Mouse (Mus musculus) midbrain, embryonic 12.5 days (tissue): ENCODE data around the gene Gspt2. TPM values are rescaled to one million over a fixed set of nuclear protein-coding genes. Genes with fewer than 3 reads are reported as not detected.
"Not testable (repeated sequence)": the region's sequence is repeated elsewhere in the genome, so short reads cannot be mapped to it uniquely, and the experiment has no call there.

Source experiments
- ATAC-seq: fragments of 200-750 bp; cut with Nextera tagmentation; 2 replicates; pipeline ENCODE4 v1.8.0; 2017; ENCODE audit warnings: low read depth, moderate TSS enrichment, moderate library complexity; ENCODE audit not compliant: low FRiP score
- H3K27ac ChIP-seq: fragments of 300-500 bp; sonication (generic); replicated peaks from 2 replicates; pipeline ENCODE4 v1.5.1; 2016; ENCODE audit warnings: mild to moderate bottlenecking
- H3K27me3 ChIP-seq: fragments of 300-500 bp; sonication (generic); 2 replicates; pipeline ENCODE4 v1.6.1; 2016; ENCODE audit warnings: mild to moderate bottlenecking
- H3K36me3 ChIP-seq: fragments of 300-500 bp; sonication (generic); 2 replicates; pipeline ENCODE4 v1.6.1; 2016
- H3K4me1 ChIP-seq: fragments of 300-500 bp; sonication (generic); 2 replicates; pipeline ENCODE4 v1.6.1; 2016
- H3K4me2 ChIP-seq: fragments of 300-500 bp; sonication (generic); replicated peaks from 2 replicates; pipeline ENCODE4 v1.6.1; 2016; ENCODE audit warnings: mild to moderate bottlenecking, moderate library complexity
- H3K4me3 ChIP-seq: fragments of 300-500 bp; sonication (generic); 2 replicates; pipeline ENCODE4 v1.5.1; 2016; ENCODE audit warnings: mild to moderate bottlenecking
- H3K9ac ChIP-seq: fragments of 300-500 bp; sonication (generic); replicated peaks from 2 replicates; pipeline ENCODE4 v1.6.1; 2016; ENCODE audit warnings: mild to moderate bottlenecking, moderate library complexity
- H3K9me3 ChIP-seq: fragments of 300-500 bp; sonication (generic); 2 replicates; pipeline ENCODE4 v1.6.1; 2016; ENCODE audit warnings: mild to moderate bottlenecking
- WGBS: fragments of 180-500 bp; shearing (Covaris S2); methylation state at CpG from one replicate; pipeline ENCODE4 v1.1.7; 2016; 5-methylcytosine and 5-hydroxymethylcytosine counted together
- polyA plus RNA-seq: library from polyadenylated mRNA; unstranded; fragments of >200 nt; fragmentation: Nextera tagmentation; extraction: Ambion mirVana; gene quantifications from 2 replicates; pipeline ENCODE4 v1.2.1, GENCODE M21; 2016

Gspt2 gene
- polyA plus RNA-seq = 12.5 and 13.9 TPM in 2 replicates

- H3K4me2 ChIP-seq = peak within 1 kb of the TSS; percentile 54
- ATAC-seq = peak; percentile 96
- H3K36me3 ChIP-seq = no peaks in the 10 kb centered on the region
- H3K27me3 ChIP-seq = peaks cover 13% of the 10 kb centered on the region; the same call in 1 of the 2 replicates
- no peaks in the 10 kb centered on the region for H3K9me3 ChIP-seq
- WGBS = 19% methylated on average over 49 of the region's 53 CpGs
- peak within 1 kb of the TSS; percentile 77 for H3K27ac ChIP-seq
- H3K9ac ChIP-seq = peak within 1 kb of the TSS; percentile 69
- H3K4me1 ChIP-seq = 0 out of 2 replicates have a peak, but pooled peaks cover 4% of the 10 kb centered on the region
- H3K4me3 ChIP-seq = peak within 1 kb of the TSS; percentile 60
Measured at GRCm38 (mm10) chrX:94635961-94636563, at the start of gene Gspt2. Gene Gspt2 (plus strand): TSS chrX:94636069.

DNA sequence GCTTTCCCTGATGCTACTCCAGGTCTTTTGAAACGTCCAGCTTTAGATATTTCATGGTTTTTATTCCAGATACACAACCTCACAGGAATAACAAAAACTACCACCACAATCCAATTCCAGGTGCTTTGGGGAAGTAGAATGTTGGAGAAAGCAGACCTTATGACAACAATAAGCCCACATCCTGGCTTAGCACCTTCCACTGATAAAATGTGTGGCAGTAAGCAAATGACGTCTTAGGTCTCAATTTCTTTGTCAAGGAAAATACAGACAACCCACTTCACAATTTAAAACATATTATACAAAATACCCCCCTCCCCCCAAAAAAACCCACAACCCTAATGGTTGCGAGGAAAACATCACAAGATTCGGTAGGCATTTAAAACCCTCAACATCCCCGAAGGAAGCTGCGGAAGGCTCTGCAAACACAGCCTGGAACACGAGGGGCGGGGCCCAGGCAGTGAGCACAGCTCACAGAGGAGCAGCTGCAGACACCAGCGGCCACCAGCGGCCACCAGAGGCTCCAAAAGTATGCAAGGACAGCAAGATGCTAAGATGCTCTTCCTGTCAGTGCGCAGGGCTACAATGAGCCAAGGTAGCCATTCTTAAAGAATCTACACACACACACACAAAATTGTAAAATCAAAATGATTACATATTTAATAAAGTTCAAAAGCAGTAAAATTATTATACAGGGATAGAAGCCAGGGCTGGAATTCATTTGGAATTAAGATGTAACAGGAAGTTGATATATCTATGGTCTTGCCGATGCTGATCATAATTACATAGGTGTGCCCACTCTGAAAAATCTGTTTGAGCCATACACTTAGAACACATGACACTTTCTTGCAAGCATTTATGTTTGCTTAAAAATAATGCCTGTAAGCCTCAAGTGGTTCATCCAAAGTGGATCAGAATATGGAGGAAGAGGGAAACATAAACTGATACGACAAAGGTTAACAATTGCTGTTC, 10.8 kb upstream of the Gspt2 start:
- no peak overlapping the region for H3K9ac ChIP-seq

DNA sequence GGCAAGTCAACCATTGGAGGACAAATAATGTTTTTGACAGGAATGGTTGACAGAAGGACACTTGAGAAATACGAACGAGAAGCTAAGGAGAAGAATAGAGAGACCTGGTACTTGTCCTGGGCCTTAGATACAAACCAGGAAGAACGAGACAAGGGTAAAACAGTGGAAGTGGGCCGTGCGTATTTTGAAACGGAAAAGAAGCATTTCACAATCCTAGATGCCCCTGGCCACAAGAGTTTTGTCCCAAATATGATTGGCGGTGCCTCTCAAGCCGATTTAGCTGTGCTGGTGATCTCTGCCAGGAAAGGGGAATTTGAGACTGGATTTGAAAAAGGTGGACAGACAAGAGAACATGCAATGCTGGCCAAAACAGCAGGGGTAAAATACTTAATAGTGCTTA, 1.0 kb downstream of the Gspt2 start:
- WGBS = 64% methylated on average over 8 of the region's 8 CpGs
- Histone ChIP-seq H3K27ac (no peak overlapping the region), H3K9me3 (no peaks in the 10 kb centered on the region), H3K27me3 (peaks cover 13% of the 10 kb centered on the region; the same call in 1 of the 2 replicates), H3K4me2 (peak overlapping the region; percentile 54), H3K4me3 (peak overlapping the region; percentile 60), H3K36me3 (no peaks in the 10 kb centered on the region), H3K4me1 (0 out of 2 replicates have a peak, but pooled peaks cover 4% of the 10 kb centered on the region), H3K9ac (no peak overlapping the region; the same call in 1 of the 2 replicates)
- ATAC-seq = no peak

More for the DNA sequence above, 10.8 kb upstream of the Gspt2 start:
- Histone ChIP-seq H3K36me3 (no peaks in the 10 kb centered on the region), H3K4me1 (no peaks in the 10 kb centered on the region), H3K4me2 (peak overlapping the region; percentile 29), H3K27ac (no peak overlapping the region), H3K4me3 (0 out of 2 replicates have a peak overlapping the region, but pooled peaks have one; percentile 15), H3K9me3 (no peaks in the 10 kb centered on the region), H3K27me3 (peaks cover 17% of the 10 kb centered on the region; the same call in 1 of the 2 replicates)
- ATAC-seq = peak; percentile 92
- WGBS = 31% methylated on average over 13 of the region's 13 CpGs

DNA sequence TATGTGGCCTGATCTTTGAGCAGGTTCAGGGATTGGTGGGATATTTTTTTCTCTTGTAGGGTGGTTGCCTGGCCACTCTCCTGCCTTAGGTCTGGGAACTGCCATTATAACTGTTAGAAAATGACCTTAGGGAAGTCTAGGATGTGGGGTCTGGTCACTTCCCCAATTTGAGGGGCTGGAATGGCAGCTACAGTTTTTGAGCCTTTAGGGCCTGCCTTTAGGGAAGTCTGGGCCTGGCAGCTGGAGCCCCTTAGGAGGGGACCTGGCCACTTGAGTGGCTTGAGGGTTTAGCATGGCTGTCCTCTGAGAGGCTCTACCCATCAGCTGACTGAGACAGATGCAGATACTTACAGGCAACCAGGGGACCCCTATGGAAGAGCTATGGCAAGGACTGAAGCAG, 12.7 kb downstream of the Gspt2 start:
- H3K4me3 ChIP-seq = no peak overlapping the region
- ATAC-seq = no peak

DNA sequence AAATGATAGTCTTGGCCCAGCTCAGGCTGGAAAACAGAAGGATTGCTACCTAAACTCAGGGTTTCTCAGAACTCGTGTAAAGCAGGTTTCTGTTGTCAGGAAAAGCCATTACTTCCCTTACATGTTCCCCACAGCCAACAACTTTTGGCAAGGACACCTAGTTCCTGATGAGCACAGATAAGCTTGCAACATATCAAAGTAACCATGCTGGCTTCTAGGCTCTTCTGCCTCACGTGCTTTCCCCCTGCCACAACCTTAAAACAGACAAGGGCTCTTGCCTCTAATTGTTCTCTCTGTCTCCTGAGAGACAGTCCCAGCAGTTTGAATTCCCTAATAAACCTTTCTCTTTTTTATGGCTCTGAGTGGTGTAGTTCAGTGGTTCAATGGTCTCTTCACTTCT, 21.9 kb downstream of the Gspt2 start:
- Histone ChIP-seq H3K27me3 (peaks cover 5% of the 10 kb centered on the region; the same call in 1 of the 2 replicates), H3K4me1 (no peaks in the 10 kb centered on the region), H3K4me3 (no peak overlapping the region), H3K9ac (no peak overlapping the region), H3K36me3 (no peaks in the 10 kb centered on the region), H3K4me2 (no peak overlapping the region), H3K9me3 (no peaks in the 10 kb centered on the region), H3K27ac (no peak overlapping the region)
- 69% methylated on average over 2 of the region's 2 CpGs for WGBS
- ATAC-seq = no peak

More for the DNA sequence above, 12.7 kb downstream of the Gspt2 start:
- Histone ChIP-seq H3K36me3 (no peaks in the 10 kb centered on the region), H3K27ac (no peak overlapping the region), H3K4me2 (no peak overlapping the region), H3K9me3 (no peaks in the 10 kb centered on the region), H3K27me3 (peaks cover 10% of the 10 kb centered on the region; the same call in 1 of the 2 replicates), H3K9ac (no peak overlapping the region), H3K4me1 (no peaks in the 10 kb centered on the region)

- WGBS = 73% methylated on average over 4 of the region's 4 CpGs
- Histone ChIP-seq H3K27me3 (no peaks in the 10 kb centered on the region), H3K4me3 (no peak overlapping the region), H3K36me3 (no peaks in the 10 kb centered on the region), H3K9me3 (no peaks in the 10 kb centered on the region), H3K9ac (no peak overlapping the region), H3K27ac (no peak overlapping the region), H3K4me1 (no peaks in the 10 kb centered on the region), H3K4me2 (no peak overlapping the region)
- no peak for ATAC-seq
Measured at GRCm38 (mm10) chrX:94670814-94671213, 34.9 kb downstream of the Gspt2 start.

GRCm38 (mm10) chrX:94674977-94675376, 39.1 kb downstream of the Gspt2 start:
- Histone ChIP-seq H3K36me3 (no peaks in the 10 kb centered on the region), H3K9me3 (no peaks in the 10 kb centered on the region), H3K4me1 (no peaks in the 10 kb centered on the region), H3K27ac (no peak overlapping the region), H3K9ac (no peak overlapping the region), H3K27me3 (no peaks in the 10 kb centered on the region), H3K4me3 (no peak overlapping the region), H3K4me2 (no peak overlapping the region)
- ATAC-seq = no peak
- WGBS = 38% methylated on average over 4 of the region's 4 CpGs

DNA sequence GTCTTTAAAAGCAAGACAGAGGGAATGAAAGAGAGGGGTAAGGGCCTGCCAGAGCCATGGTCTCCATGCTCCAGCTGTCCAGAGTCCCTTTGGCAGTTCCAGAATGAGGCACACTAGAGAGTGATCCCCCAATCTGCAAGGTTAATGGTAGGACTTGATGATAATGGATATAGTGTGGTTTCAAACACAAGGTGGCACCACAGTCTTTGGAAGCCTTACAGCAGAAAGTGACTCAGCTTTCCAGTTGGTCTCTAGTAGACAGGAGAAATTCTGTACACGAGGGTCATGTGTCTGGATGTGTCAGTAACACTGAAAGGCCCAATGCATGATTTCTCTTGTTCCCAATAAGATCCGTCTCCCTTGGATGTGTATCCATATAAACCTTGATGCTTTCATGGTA, 45.7 kb downstream of the Gspt2 start:
- WGBS = no CpG with 5 or more reads among the region's 2 CpGs
- not testable (repeated sequence) for H3K9ac ChIP-seq

DNA sequence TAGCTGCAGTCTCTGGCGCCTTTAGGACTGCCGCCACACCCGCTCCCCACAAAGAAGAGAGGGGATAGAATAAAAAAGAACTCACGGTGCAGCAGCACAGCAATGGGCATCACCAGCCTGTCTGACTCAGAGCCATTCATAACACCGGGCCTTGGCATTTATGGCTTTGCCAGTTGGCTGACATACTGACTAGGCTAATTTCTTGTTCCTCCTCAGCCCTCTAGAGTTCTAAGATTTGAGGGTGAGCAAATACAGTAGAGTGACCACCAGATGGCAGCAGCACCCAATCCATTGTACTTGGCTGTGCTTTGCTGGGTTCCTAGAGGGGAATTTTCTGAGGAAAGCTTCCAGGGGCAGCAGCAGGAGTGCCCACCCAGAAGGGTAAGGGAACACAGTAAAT, 53.7 kb downstream of the Gspt2 start:
- not testable (repeated sequence) for H3K4me3 ChIP-seq, H3K36me3 ChIP-seq, H3K4me1 ChIP-seq, H3K9me3 ChIP-seq, H3K9ac ChIP-seq, H3K4me2 ChIP-seq, H3K27me3 ChIP-seq, H3K27ac ChIP-seq
- 89% methylated on average over 5 of the region's 5 CpGs for WGBS
- peak; percentile 66 for ATAC-seq

More for the DNA sequence above, 45.7 kb downstream of the Gspt2 start:
- not testable (repeated sequence) for ATAC-seq, H3K27ac ChIP-seq, H3K27me3 ChIP-seq, H3K4me2 ChIP-seq, H3K36me3 ChIP-seq, H3K4me3 ChIP-seq, H3K9me3 ChIP-seq, H3K4me1 ChIP-seq

Other genes with a start within 250 kb of the Gspt2 start
- 858 and 871 TPM in 2 replicates for gene Maged1, start 93.9 kb upstream of the Gspt2 start, polyA plus RNA-seq
- 1.7 and 1.8 TPM in 2 replicates for gene Zxdb, start 88.5 kb downstream of the Gspt2 start, polyA plus RNA-seq